Mouse (Mus musculus) embryonic facial prominence, embryonic 15.5 days (tissue): ENCODE measurements around the gene Pgpep1l. TPM values are rescaled to one million over a fixed set of nuclear protein-coding genes. Genes with fewer than 3 reads are reported as not detected.

Experiments used
- ATAC-seq: fragments of 200-750 bp; cut with Nextera tagmentation; 2 replicates; pipeline ENCODE4 v1.8.0; 2017; ENCODE audit warnings: low read depth, moderate TSS enrichment; ENCODE audit not compliant: insufficient number of reproducible peaks, low FRiP score, low TSS enrichment
- H3K27ac ChIP-seq: fragments of 300-500 bp; sonication (generic); replicated peaks from 2 replicates; pipeline ENCODE4 v1.5.1; 2015; ENCODE audit warnings: mild to moderate bottlenecking, inconsistent platforms
- H3K27me3 ChIP-seq: fragments of 300-500 bp; sonication (generic); 2 replicates; pipeline ENCODE4 v1.6.1; 2015; ENCODE audit warnings: inconsistent platforms
- H3K36me3 ChIP-seq: fragments of 300-500 bp; sonication (generic); 2 replicates; pipeline ENCODE4 v1.6.1; 2015; ENCODE audit warnings: mild to moderate bottlenecking, inconsistent platforms
- H3K4me1 ChIP-seq: fragments of 300-500 bp; sonication (generic); 2 replicates; pipeline ENCODE4 v1.6.1; 2015; ENCODE audit warnings: inconsistent platforms
- H3K4me2 ChIP-seq: fragments of 300-500 bp; sonication (generic); replicated peaks from 2 replicates; pipeline ENCODE4 v1.6.1; 2015; ENCODE audit warnings: mild to moderate bottlenecking, inconsistent platforms
- H3K4me3 ChIP-seq: fragments of 300-500 bp; sonication (generic); replicated peaks from 2 replicates; pipeline ENCODE4 v1.5.1; 2015; ENCODE audit warnings: mild to moderate bottlenecking, inconsistent platforms
- H3K9ac ChIP-seq: fragments of 300-500 bp; sonication (generic); 2 replicates; pipeline ENCODE4 v1.6.1; 2015; ENCODE audit warnings: inconsistent platforms
- H3K9me3 ChIP-seq: fragments of 300-500 bp; sonication (generic); replicated peaks from 2 replicates; pipeline ENCODE4 v1.6.1; 2016; ENCODE audit warnings: inconsistent platforms
- WGBS: fragments of 180-500 bp; shearing (Covaris S2); methylation state at CpG from one replicate; pipeline ENCODE4 v1.1.7; 2015; 5-methylcytosine and 5-hydroxymethylcytosine counted together
- polyA plus RNA-seq: library from polyadenylated mRNA; unstranded; fragments of >200 nt; fragmentation: Nextera tagmentation; extraction: Ambion mirVana; gene quantifications from 2 replicates; pipeline ENCODE4 v1.2.1, GENCODE M21; 2015

Pgpep1l gene
- not detected in 2 replicates for polyA plus RNA-seq

DNA sequence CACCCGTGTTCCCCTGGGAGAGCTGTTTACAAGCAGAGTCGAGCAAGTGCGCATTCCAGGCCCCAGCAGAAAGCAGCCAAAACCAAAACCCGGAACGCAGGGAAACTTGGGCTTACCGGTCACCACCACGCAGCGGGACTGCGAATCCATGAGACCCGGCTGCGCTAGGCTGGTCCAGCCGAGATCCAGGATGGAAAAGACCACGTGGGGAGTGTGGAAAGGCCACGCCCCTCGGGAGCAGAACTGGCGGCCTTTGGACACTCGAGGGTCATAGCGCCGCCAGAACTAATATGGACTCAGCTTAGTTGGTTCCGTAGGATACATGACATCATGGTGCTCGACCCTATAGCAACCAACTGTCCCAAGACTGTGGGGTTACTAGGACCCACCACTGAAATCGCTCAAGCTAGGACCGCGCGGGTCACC lies at the start of gene Pgpep1l:
TSS of gene Pgpep1l (minus strand) at position 206 of the 426 bp plus-strand sequence.
- H3K4me1 ChIP-seq: peaks cover 22% of the 10 kb centered on the region
- H3K4me2 ChIP-seq: peak within 1 kb of the TSS; percentile 69
- peak within 1 kb of the TSS; percentile 34 for H3K4me3 ChIP-seq
- peak within 1 kb of the TSS; percentile 58; the same call in 1 of the 2 replicates for H3K27ac ChIP-seq
- no peaks in the 10 kb centered on the region for H3K36me3 ChIP-seq
- ATAC-seq: peak; percentile 55; the same call in 1 of the 2 replicates
- WGBS: 5% methylated on average over 25 of the region's 25 CpGs
- H3K27me3 ChIP-seq: no peaks in the 10 kb centered on the region; the same call in 1 of the 2 replicates
- no peaks in the 10 kb centered on the region for H3K9me3 ChIP-seq
- no peak within 1 kb of the TSS for H3K9ac ChIP-seq

DNA sequence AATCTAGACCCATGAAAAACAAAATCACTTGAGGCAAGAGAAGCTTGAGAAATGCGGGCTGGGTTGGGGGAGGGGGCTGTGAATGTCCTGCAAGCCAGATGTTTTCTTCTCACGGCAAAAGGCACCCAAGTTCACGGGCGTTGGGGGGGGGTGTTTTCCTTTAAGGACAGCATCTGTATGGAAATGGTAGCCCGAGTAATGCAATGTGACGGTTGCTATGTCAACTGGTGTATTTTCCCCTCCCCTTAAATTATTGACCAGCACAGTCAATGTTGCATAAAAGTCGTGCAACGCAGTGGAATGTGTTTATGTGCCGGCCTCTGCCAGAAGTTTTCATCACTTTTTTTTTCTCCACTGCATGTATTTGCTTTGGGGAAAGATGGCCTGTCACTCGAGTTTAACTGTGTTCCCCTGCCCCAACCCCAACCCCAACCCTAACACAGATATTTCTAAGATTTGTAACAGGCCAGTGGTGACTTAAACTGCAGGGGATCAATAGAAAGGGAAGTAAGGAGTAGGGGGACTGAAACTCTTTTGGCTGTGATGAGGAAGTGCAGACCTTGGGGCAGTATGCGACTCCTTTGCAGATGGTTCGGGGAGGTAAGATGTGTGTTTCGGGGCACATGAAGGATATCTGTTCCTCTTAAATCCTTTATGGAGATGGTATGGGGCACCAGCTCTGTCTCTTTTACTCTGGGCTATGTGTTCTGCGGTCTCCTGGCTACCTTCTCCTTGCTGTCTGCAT lies 49.2 kb upstream of the Pgpep1l start:
- 36% methylated on average over 14 of the region's 14 CpGs for WGBS
- Histone ChIP-seq H3K9ac (no peak overlapping the region), H3K36me3 (no peaks in the 10 kb centered on the region), H3K27ac (no peak overlapping the region), H3K9me3 (no peaks in the 10 kb centered on the region), H3K4me3 (no peak overlapping the region), H3K4me2 (no peak overlapping the region), H3K4me1 (peaks cover 24% of the 10 kb centered on the region), H3K27me3 (no peaks in the 10 kb centered on the region)
- peak; percentile 55 for ATAC-seq

GRCm38 (mm10) chr7:68312395-68312794 lies 48.4 kb upstream of the Pgpep1l start:
- Histone ChIP-seq H3K36me3 (no peaks in the 10 kb centered on the region), H3K4me2 (no peak overlapping the region), H3K27ac (no peak overlapping the region; the same call in 1 of the 2 replicates), H3K4me1 (peaks cover 24% of the 10 kb centered on the region), H3K4me3 (no peak overlapping the region), H3K9me3 (no peaks in the 10 kb centered on the region), H3K9ac (no peak overlapping the region), H3K27me3 (no peaks in the 10 kb centered on the region)
- 65% methylated on average over 5 of the region's 5 CpGs for WGBS
- no peak for ATAC-seq

- no peaks in the 10 kb centered on the region for H3K9me3 ChIP-seq
- no peak overlapping the region for H3K4me3 ChIP-seq
- no peak overlapping the region for H3K9ac ChIP-seq
- peak; percentile 36; the same call in 1 of the 2 replicates for ATAC-seq
- no peak overlapping the region for H3K4me2 ChIP-seq
- no peaks in the 10 kb centered on the region for H3K36me3 ChIP-seq
- WGBS: 49% methylated on average over 6 of the region's 6 CpGs
- H3K4me1 ChIP-seq: peaks cover 24% of the 10 kb centered on the region
- H3K27ac ChIP-seq: no peak overlapping the region
- H3K27me3 ChIP-seq: no peaks in the 10 kb centered on the region
Measured at GRCm38 (mm10) chr7:68311469-68311868, 47.4 kb upstream of the Pgpep1l start.

DNA sequence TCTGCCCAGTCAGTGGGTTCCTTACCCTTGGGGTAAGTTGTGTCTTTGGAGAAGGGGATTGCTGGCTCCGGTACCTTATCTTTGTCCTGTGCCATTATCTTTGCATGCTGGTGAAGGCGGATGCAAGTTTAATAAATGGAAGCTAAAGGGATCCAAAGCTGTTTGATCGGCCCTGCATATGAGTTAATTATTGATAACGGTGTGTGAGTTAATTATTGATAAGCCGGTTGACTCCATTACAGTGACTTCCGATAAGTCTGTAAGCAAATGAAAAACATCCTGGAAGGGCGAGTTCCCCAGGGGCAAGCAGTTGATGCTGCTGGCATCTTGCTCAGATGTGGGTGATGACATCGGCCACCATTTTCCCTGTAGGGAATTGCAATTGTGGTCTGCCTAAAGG lies 42.7 kb upstream of the Pgpep1l start:
- no peak overlapping the region for H3K27ac ChIP-seq
- WGBS: 92% methylated on average over 8 of the region's 8 CpGs
- ATAC-seq: no peak
- H3K4me1 ChIP-seq: peaks cover 25% of the 10 kb centered on the region
- no peak overlapping the region for H3K4me2 ChIP-seq
- H3K9me3 ChIP-seq: no peaks in the 10 kb centered on the region
- no peak overlapping the region for H3K4me3 ChIP-seq
- H3K27me3 ChIP-seq: no peaks in the 10 kb centered on the region
- no peak overlapping the region for H3K9ac ChIP-seq
- no peaks in the 10 kb centered on the region for H3K36me3 ChIP-seq

DNA sequence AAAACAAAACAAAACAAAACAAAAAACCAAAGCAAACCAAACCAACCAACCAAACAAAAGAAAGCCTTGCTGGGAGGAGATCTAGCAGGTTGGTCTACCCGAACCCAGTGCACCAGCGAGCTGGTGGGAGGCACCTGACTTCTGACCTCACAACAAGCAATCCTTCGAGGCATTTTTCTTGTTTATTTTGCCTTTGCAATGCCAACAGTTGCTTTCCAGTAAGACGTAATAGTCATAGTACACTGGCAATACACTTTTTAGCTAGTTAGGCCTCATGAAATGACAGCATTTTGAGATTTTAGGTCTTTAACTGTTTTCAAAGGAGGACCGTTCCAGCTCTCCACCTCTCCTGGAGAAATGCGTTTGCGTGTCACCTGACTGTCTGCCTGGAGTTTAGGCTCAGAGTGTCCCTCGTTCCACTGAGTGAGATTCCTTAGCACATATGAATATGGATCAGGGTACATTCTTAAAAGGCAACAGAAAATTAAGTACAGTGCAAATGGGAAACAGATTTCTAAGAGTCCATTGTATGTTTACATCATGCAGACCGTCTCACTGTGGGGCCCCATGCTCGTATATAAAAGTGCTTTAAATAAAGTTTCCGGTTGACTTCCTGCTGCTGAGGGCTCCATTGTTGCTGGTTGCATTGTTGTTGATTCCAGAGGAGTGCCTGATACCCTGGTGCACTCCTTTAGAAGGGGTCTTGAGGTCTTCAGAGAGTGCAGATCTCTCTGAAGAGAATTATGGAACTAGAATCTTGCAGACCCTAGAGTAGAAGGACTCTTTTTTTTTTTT lies 41.9 kb upstream of the Pgpep1l start:
- Histone ChIP-seq H3K4me1 (peaks cover 25% of the 10 kb centered on the region), H3K9me3 (no peaks in the 10 kb centered on the region), H3K36me3 (no peaks in the 10 kb centered on the region), H3K4me2 (no peak overlapping the region), H3K27me3 (no peaks in the 10 kb centered on the region), H3K27ac (peak overlapping the region; percentile 51), H3K9ac (no peak overlapping the region), H3K4me3 (no peak overlapping the region)
- no peak for ATAC-seq
- 50% methylated on average over 11 of the region's 11 CpGs for WGBS

DNA sequence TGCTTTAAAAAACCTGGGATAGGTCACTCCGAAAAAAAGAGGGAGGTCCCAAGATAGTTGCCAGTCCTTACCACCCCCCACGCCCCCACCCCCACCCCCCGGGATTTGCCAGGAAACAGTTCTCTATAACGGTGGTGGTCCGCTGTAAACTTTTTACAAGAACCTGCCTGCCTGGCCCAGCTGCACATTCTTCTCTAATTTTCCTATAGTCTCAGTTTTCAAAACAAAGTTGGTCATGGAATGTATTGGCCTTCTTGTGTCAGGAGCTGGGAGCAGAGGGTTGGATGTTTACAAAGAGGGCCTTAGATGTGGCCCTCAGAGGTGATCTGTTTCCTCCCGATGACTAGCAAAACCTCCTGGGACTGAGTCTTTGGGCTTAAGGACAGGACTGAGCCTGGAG lies 39.7 kb upstream of the Pgpep1l start:
- peaks cover 25% of the 10 kb centered on the region for H3K4me1 ChIP-seq
- no peak for ATAC-seq
- no peak overlapping the region for H3K4me3 ChIP-seq
- H3K9ac ChIP-seq: no peak overlapping the region
- H3K27me3 ChIP-seq: no peaks in the 10 kb centered on the region
- no peak overlapping the region for H3K4me2 ChIP-seq
- H3K36me3 ChIP-seq: no peaks in the 10 kb centered on the region
- H3K27ac ChIP-seq: no peak overlapping the region
- WGBS: 10% methylated on average over 6 of the region's 6 CpGs
- no peaks in the 10 kb centered on the region for H3K9me3 ChIP-seq

GRCm38 (mm10) chr7:68302586-68303433 lies 38.8 kb upstream of the Pgpep1l start:
- Histone ChIP-seq H3K27ac (no peak overlapping the region), H3K9ac (no peak overlapping the region), H3K4me2 (peak overlapping the region; percentile 51), H3K9me3 (no peaks in the 10 kb centered on the region), H3K4me3 (peak overlapping the region; percentile 33), H3K4me1 (peaks cover 25% of the 10 kb centered on the region), H3K36me3 (no peaks in the 10 kb centered on the region), H3K27me3 (no peaks in the 10 kb centered on the region)
- WGBS: 17% methylated on average over 18 of the region's 18 CpGs
- peak; percentile 68; the same call in 1 of the 2 replicates for ATAC-seq

DNA sequence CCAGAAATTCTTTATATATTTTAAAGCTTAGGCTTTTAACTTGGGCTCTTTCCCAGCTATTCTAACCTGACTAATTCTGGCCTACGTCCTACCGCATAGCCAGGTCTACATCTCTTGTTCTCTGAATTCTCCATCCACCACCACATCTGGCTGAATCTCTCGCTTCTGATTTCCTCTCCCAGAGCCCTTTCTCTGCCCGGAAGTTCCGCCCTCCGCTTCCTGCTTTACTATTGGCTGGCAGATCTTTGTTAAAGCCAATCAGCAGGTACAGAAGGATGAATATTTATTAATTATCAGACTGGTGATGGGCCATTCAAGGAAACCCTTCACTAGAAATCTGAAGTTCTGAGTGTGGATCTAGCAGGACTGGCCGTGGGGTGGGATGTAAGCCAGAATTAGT lies 37.1 kb upstream of the Pgpep1l start:
- Histone ChIP-seq H3K27me3 (no peaks in the 10 kb centered on the region), H3K9ac (no peak overlapping the region), H3K4me1 (peaks cover 23% of the 10 kb centered on the region), H3K27ac (no peak overlapping the region), H3K36me3 (no peaks in the 10 kb centered on the region), H3K9me3 (no peaks in the 10 kb centered on the region), H3K4me3 (no peak overlapping the region), H3K4me2 (no peak overlapping the region)
- 76% methylated on average over 7 of the region's 7 CpGs for WGBS
- ATAC-seq: no peak

DNA sequence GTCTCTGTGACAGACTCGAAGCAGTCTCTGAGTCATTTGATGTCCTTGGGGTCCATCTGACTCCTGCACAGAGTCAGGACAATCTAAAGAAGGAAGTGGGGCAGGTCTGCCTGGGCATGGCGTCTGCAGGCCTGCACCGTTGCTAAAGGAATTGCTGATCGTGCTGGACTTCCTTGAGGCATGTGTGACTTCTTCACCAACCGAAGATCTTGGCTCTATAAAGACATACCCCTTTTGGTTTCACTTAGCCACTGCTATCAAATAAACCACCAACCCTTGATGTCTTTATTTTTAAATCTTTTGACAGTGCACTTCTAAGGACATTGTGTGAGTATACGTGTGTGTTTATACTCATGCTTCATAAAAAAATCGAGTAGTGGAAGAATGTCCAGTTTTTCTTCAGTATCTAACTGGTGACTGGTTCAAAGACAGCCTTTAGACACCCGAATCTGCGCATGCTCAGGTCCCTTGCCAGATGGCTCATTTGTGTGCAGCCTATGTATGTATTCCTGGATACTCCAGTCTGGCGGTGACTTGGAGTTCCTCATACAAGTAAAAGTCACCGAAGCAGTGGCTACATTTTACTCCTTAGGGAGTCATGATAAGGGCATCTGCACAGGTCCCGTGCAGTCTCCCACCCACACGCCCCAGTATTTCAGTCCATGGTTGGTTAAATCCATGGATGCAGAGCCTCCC lies 34.5 kb upstream of the Pgpep1l start:
- 73% methylated on average over 13 of the region's 13 CpGs for WGBS
- no peak overlapping the region for H3K4me2 ChIP-seq
- H3K9ac ChIP-seq: no peak overlapping the region
- no peaks in the 10 kb centered on the region for H3K9me3 ChIP-seq
- peaks cover 17% of the 10 kb centered on the region for H3K4me1 ChIP-seq
- H3K27me3 ChIP-seq: no peaks in the 10 kb centered on the region
- H3K36me3 ChIP-seq: no peaks in the 10 kb centered on the region
- H3K27ac ChIP-seq: no peak overlapping the region
- H3K4me3 ChIP-seq: no peak overlapping the region
- no peak for ATAC-seq
